Mouse (Mus musculus) lung, adult 2 months (tissue): ENCODE data around the gene Jtb.

Experiments used
- CTCF ChIP-seq: fragments of 200-500 bp; IDR thresholded peaks from 2 replicates; pipeline ENCODE4 v1.5.1; 2011; ENCODE audit warnings: mild to moderate bottlenecking, low read length, control low read depth; ENCODE audit not compliant: insufficient read depth
- POLR2A ChIP-seq: fragments of 200-500 bp; IDR thresholded peaks from 2 replicates; pipeline ENCODE4 v1.6.1; 2011; ENCODE audit warnings: low read depth, mild to moderate bottlenecking, control low read depth, low read length, borderline replicate concordance; ENCODE audit errors: extremely low read depth

DNA sequence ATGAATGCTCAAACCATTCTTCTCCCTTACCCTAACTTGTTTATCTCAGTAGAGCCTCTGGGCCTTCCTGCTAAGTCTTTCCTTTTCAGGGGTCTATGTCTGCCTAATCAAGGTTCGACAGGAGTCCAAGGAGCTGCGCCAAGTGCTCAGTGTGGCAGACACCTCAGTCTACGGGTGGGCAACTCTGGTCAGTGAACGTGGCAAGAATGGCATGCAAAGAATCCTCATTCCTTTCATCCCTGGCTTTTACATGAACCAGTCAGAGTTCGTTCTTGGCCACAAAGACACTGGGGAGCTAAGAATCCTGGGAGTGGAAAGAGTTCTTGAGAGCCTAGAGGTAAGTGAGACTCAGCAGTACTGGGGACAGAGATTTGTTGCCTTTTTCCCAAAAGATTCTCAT, 27.8 kb upstream of the Jtb start:
- TF ChIP-seq CTCF (no peak), POLR2A (no peak)
